Mouse (Mus musculus): Measurements from ENCODE around the gene Catsper3.

GRCm38 (mm10) chr13:55775056-55775455 lies 9.3 kb upstream of the Catsper3 start:
- TF ChIP-seq CTCF (IDR thresholded peaks at IDR 0.05; ENCODE audit: extremely low read depth, insufficient read depth, low read length) (no peak), POLR2A (IDR thresholded peaks at IDR 0.05; ENCODE audit: extremely low read depth, insufficient read depth, low read length) (no peak)

All from cortical plate, adult 2 months (tissue).